Mouse (Mus musculus) urinary bladder, postnatal 25 days (tissue): ENCODE measurements at regions not wholly inside any gene's neighbourhood (a gene's known extent, or its start where the extent isn't known, plus 50 kb on each side); places are given as distances from the start of the nearest gene placed in this dataset.

Experiments
- DNase-seq: peaks from one replicate; pipeline ENCODE4 v3.0.0; 2022; ENCODE audit warnings: low spot score

GRCm38 (mm10) chr5:73797980-73798379 is 146.8 kb downstream of the Spata18 start:
- DNase-seq: no peak

DNA sequence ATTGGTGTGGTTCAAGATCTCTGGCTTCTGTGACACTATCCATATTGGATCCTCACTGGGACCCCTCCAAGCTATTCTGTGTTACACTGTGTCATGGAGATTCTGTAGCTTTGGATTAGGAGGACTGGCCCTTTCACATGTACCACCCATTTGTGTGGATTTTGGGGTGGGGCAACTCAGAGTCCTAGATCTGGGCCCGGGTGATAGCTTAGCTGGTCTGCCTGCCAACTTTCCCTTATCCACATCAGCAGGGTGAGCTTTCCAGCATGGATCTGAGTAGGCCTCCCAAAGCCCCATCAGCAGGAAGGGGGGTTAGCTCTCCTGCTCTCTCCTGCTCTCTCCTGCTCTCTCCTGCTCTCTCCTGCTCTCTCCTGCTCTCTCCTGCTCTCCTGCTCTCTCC is 152.3 kb downstream of the Spata18 start:
- DNase-seq: no peak

DNA sequence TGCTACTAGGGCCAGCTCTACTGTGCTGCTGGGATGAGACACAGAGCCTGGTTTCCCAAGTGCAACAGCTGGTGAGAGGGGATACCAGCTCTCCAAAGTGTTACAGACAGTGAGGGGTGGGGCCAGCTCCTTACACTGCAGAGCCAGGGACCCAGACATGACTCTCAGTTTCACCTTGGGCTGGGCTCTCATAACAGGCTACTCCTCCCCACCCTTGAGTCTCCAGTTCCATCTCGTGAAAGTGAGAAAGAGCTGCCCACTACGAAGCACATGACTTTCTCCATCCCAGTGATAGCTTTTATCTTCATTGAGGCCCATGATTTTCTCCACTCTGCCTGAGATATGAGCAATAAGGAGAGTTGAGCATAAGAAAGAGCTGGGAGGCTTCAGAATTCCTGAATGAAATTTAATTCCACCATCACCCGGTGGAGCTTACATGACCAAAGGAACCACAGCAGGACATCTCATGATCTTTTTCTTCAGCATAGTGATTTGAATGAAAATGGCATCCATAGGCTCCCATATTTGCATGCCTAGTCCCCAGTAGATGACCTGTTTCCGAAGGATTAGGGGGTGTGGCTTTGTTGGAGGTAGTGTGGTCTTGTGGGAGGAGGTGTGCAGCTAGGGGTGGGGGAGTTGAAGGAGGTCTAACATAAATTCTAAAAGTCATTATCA is 153.5 kb downstream of the Spata18 start:
- no peak for DNase-seq

- no peak for DNase-seq
Measured at GRCm38 (mm10) chr5:73810660-73811059, 159.5 kb downstream of the Spata18 start.

DNA sequence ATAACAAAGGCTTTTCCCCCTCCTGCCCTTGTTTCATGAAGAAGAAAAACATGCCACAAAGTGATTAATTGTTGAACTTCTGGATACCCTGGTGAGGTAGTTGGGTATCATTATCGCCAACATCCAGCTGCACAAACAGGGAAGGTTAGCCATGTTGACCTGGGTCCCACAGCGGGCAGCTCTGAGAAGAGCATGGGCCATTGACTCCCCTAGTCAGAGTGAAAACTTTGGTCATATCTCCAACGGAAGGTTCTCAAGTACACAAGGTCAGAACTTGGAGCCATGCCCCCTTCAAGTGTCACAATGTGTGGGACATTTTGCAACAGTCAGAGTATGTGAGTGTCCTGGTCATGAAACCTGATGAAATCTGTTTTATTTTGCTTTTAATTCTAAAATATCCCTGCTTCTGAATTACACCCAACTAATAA is 159.9 kb downstream of the Spata18 start:
- DNase-seq: no peak

GRCm38 (mm10) chr5:73815752-73816151 is 164.6 kb downstream of the Spata18 start:
- DNase-seq: no peak

DNA sequence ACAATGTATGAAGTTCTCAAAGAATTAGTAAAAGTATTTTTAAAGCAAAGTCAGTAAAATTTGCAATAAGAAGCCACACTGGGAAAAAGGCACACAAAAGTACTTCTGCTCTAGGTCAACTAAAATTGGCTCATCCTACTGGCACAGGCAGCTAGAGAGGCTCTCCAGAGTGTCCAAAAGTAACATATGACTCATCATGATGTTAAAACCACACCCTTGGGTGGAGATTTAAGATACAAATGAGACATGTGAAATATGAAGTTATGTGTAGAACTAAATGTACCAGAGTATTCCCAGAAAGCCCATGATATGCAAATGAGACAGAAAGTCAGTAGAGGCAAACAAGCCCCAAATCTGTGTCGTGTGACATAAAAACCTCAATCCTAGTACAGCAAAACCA is 166.0 kb downstream of the Spata18 start:
- DNase-seq: no peak

DNA sequence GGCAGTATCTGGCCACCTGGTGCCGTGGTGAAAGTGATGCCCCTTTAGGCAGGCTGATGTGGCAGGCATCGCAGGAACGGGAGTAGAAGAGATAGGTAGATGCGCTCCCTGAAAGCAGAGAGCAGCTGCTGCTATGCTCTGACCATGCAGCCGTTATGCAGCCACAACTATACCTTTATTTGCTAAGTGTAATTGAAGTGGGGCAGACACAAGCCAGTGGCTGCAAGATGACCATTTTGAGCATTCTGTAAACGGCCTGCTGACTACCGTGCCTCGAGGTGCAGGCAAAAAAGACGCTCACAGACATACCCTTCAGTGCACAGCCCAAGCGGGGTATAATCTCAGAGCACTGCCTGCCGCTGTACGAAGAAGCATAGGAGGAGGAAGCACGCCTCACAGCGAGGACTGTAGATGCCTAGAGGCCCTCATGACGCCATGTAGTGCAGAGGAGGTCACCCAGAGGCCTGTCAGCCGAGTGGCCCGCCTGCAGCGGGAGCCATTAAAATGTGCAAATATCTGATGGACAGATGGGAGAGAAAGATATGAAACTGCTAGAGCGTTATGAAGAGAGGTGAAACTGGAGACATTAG is 170.9 kb downstream of the Spata18 start:
- no peak for DNase-seq

DNA sequence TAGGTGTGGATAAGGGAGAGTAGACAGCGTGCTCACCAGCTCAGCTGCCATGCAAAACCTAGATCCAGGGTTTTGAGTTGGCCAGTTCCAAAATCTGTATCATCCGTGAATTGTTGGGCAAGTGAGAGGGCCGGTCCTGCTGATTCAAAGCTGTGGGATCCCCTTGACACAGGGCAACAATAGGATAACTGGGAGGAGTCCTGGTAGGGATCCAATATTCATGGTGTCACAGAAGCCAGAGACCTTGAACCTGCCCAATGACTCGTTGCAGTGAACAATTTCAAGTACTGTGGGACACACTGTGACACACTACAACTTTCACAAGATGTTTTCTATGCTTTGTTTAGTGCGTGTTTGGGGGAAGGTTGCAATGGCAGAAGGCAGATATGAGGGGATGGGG is 172.2 kb downstream of the Spata18 start:
- DNase-seq: no peak

- DNase-seq: no peak
Measured at GRCm38 (mm10) chr5:73826941-73827340, 175.8 kb downstream of the Spata18 start.

DNA sequence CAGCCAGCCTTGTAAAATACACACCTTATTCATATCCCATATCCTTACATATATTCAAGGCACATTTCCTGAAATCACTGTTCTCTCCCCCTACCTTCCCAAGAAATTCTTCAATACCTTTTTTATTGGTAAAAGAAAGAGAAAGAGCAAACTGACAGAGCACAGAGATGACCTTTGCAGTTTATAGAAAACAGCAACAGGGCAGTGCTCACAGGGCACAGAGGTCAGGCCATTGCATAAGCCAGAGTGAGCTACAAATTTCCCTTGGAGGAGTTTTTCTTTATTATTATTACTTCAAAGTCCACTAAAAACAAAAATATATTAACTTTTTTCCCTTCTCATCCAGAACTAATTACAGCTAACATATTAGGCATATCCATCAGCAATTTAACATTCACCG is 182.5 kb downstream of the Spata18 start:
- no peak for DNase-seq

DNA sequence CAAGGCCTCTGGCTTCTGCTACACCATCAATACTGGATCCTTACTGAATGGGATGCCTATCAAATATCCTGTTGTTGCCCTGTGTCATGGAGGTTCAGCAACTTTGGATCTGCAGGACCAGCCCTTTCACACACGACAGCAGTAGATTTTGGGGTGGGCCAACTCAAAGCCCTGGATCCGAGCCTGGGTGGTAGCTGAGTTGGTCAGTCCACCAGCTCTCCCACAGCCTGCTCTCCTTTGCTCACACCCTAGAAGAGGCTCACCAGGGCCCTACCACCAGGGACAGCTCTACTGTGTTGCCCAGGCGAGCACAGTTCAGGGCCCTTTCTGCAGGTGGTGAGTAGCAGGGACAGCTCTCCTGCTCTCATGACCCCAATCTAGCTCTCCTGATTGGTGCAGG is 192.6 kb downstream of the Spata18 start:
- DNase-seq: no peak

- DNase-seq: no peak
Measured at GRCm38 (mm10) chr5:73846096-73846782, 195.1 kb downstream of the Spata18 start.

DNA sequence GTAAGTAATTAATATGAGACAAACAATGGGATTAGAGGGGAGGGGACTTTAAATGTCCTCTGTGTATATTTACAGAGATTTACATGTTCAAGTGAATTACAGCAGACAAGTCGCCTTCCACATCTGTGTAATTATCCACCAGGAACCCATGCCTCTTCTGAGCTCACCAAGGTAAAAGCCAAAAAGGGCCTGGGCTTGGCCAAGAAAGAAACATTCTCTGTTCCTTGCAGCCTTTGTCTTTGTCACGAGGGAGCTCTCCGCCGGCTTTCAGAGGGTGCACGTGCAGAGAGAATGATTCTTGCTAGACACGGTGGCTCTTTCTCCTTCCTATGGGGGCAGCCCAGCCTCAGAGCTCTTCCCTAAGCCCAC is 195.6 kb downstream of the Spata18 start:
- DNase-seq: no peak

DNA sequence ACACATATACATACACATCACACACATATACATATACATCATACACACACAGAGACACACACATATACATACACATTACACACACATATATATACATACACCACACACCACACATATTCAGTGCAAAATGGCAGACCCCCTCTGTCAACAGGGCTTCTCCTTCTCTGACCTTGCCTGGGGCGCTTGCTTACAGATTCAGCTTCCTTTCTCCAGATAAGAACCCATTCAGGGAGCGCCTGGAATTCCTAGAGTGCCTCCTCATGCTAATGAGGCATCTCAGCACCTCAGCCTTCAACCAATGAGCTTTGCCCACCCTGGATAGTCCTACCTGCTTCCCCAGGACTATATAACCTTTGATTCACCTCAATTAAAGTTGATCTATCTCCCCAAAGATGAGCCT is 200.3 kb downstream of the Spata18 start:
- no peak for DNase-seq

GRCm38 (mm10) chr5:73854025-73854773 is 203.0 kb downstream of the Spata18 start:
- peak; percentile 62 for DNase-seq

- DNase-seq: no peak
Measured at GRCm38 (mm10) chr5:73854774-73855371, 203.7 kb downstream of the Spata18 start.

DNA sequence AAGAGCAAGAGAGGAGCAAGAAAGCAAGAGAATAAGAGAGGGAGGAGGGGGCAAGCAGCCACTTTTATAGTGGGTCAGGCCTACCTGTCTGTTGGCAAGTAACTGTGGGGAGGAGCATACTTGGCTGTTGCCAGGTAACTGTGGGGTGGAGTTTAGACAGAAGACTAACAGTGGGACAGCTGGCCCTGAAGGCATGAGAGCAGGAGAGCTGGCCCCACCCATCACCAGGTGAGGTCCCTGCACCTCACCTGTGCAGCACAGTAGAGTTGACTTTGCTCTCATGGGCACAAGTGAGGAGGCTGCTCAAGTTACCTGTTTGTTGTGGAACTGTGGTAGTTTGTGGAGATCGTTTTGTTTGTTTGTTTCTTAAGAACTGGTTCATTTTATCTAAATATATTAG is 208.1 kb downstream of the Spata18 start:
- DNase-seq: no peak

GRCm38 (mm10) chr5:73864138-73864761 is 204.0 kb downstream of the Usp46 start:
- DNase-seq: peak; percentile 36

DNA sequence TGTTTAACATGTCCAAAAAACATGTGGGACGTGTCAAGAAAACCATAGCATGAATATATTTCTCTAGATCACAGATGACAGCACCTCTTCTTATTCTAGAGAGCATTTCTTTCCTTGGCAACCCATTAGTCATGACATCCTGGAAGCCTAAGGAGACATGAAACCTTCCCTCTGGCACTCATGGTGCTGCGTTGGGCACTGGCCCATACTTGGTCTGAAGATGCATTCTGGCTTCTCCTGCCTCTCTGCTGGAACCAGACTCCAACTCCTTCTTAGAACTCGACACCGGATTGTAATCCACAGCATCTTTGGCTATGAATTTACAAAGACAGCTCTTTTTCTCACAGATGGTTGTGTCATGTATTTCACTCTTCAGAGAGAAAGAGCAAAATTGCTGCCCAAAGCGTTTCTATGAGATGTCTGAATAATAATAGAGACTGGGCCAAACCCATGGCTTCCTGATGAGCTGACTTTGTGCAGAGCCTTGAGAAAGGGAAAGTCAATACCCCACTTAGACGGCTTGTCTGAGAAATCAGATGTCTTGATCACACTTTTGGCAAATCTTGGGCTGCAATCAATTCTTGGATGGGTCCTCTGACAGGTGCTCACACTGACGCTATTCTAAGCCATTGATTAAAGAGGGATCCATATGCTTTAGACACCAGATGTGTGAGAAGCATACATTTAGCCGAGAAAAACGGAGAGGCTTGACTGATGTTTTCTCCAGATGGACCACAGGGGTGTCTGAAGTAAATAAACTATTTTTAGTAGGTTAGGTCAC is 195.4 kb downstream of the Usp46 start:
- DNase-seq: no peak

GRCm38 (mm10) chr5:73874770-73875169 is 193.5 kb downstream of the Usp46 start:
- DNase-seq: no peak
